15 mouse cellular contexts compared by ENCODE assay signal in the genomic region with DNA sequence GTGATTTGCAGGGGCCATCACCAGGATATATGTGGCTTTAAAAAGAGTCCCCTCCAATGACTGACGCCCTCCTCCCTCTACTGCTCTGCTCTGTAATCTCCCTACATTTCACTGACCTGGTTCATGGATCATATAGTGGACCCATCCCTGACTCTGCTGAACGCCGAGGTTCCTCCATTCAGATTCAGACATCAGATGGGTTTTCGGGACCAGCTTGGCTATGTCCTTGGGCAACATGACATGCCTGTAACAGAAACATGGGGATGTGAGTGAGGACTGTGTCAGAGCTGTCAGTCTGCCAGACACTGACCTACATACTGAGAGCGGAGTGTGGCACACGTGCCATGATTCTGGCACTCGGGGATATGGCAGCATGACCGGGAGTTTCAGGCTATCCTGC. TPM values are rescaled to one million over a fixed set of nuclear protein-coding genes. Genes with fewer than 3 reads are reported as not detected.
DNase-seq lines count a peak whose midpoint lies in the region; ATAC-seq and TF ChIP-seq lines count a peak whose summit lies in the region.
"Had no signal": no experiment of that assay in that cellular context is flagged by ENCODE, and none has a peak within 500 bp of the region (broad histone marks: within the 10 kb centered on the region; RNA-seq: fewer than 3 reads in every experiment).

No protein-coding gene starts in this region.

- peaks cover 33% of the 10 kb centered on the region for H3K4me1 ChIP-seq in heart, embryonic 13.5 days
- peaks cover 24% of the 10 kb centered on the region for H3K4me1 ChIP-seq in midbrain, embryonic 11.5 days (ENCODE audit: control insufficient read depth, insufficient read depth, low read length)
- H3K4me1 ChIP-seq in midbrain, postnatal 0 days (ENCODE audit: insufficient read depth, low read length) = peaks cover under 1% of the 10 kb centered on the region; the same call in 1 of the 2 replicates
- 0 out of 2 replicates have a peak, but pooled peaks cover 4% of the 10 kb centered on the region for H3K4me1 ChIP-seq in embryonic fibroblast, embryonic 13.5 days (ENCODE audit: control insufficient read depth, insufficient read depth, low read length)
- peaks cover 43% of the 10 kb centered on the region for H3K4me1 ChIP-seq in liver, embryonic 15.5 days (replicated peaks)

- no peak overlapping the region for H3K27ac ChIP-seq in heart, embryonic 13.5 days (replicated peaks)
- no peak overlapping the region for H3K27ac ChIP-seq in midbrain, embryonic 11.5 days (ENCODE audit: low read depth, low read length)
- no peak overlapping the region for H3K27ac ChIP-seq in midbrain, postnatal 0 days (ENCODE audit: low read depth, low read length)
- H3K27ac ChIP-seq in embryonic fibroblast, embryonic 13.5 days (ENCODE audit: insufficient read depth, low read length) = no peak overlapping the region
- no peak overlapping the region for H3K27ac ChIP-seq in liver, embryonic 15.5 days (replicated peaks)
- H3K27ac ChIP-seq: hindbrain, postnatal 0 days had no signal

- intact Hi-C loops in heart, postnatal 36 days (cut with DNase I) = no loop called here
- intact Hi-C loops in left cerebral cortex, postnatal 4 days (cut with DNase I) = no loop called here

- no peak for TF ChIP-seq POLR2A in embryonic fibroblast, embryonic 13.5 days (IDR thresholded peaks at IDR 0.05; ENCODE audit: low read depth, low read length)

- WGBS in heart, embryonic 13.5 days = 91% methylated on average over 8 of the region's 8 CpGs
- 95% methylated on average over 8 of the region's 8 CpGs for WGBS in midbrain, embryonic 11.5 days
- 96% methylated on average over 8 of the region's 8 CpGs for WGBS in midbrain, postnatal 0 days
- WGBS in liver, embryonic 15.5 days (ENCODE audit: insufficient replicate concordance) = 90% methylated on average over 8 of the region's 8 CpGs

- H3K4me3 ChIP-seq in heart, embryonic 13.5 days = no peak overlapping the region
- no peak overlapping the region for H3K4me3 ChIP-seq in midbrain, embryonic 11.5 days (ENCODE audit: low read depth, low read length)
- H3K4me3 ChIP-seq in midbrain, postnatal 0 days (ENCODE audit: low read depth, low read length) = no peak overlapping the region
- 0 out of 2 replicates have a peak overlapping the region, but pooled peaks have one; percentile 29 for H3K4me3 ChIP-seq in embryonic fibroblast, embryonic 13.5 days (ENCODE audit: insufficient read depth, low read length)
- H3K4me3 ChIP-seq in liver, embryonic 15.5 days (replicated peaks) = peak overlapping the region; percentile 85; the same call in 1 of the 2 replicates

- no peaks in the 10 kb centered on the region for H3K27me3 ChIP-seq in heart, embryonic 13.5 days (replicated peaks)
- H3K27me3 ChIP-seq in midbrain, embryonic 11.5 days (ENCODE audit: control insufficient read depth, insufficient read depth, low read length) = no peaks in the 10 kb centered on the region
- H3K27me3 ChIP-seq in midbrain, postnatal 0 days (ENCODE audit: insufficient read depth, low read length) = no peaks in the 10 kb centered on the region
- no peaks in the 10 kb centered on the region for H3K27me3 ChIP-seq in liver, embryonic 15.5 days

- no peak for TF ChIP-seq CTCF in midbrain, postnatal 0 days (IDR thresholded peaks at IDR 0.05)
- no peak for TF ChIP-seq CTCF in embryonic fibroblast, embryonic 13.5 days (IDR thresholded peaks at IDR 0.05; ENCODE audit: borderline replicate concordance, insufficient read depth, low read length)

- DNase-seq in heart, postnatal 36 days = no peak
- DNase-seq in midbrain, embryonic 11.5 days (ENCODE audit: low spot score, missing footprints) = peak; percentile 31
- DNase-seq in midbrain, postnatal 0 days (ENCODE audit: low spot score) = no peak
- no peak for DNase-seq in left cerebral cortex, postnatal 4 days
- DNase-seq: cerebellum, adult 2 months; gastrocnemius, postnatal 10 days; kidney, adult 2 months; right cerebral cortex, postnatal 25 days; thymus, adult 2 months had no signal

- 0 out of 2 replicates have a peak overlapping the region, but pooled peaks have one; percentile 0 for H3K9ac ChIP-seq in heart, embryonic 13.5 days
- no peak overlapping the region for H3K9ac ChIP-seq in midbrain, embryonic 11.5 days (ENCODE audit: low read length)
- H3K9ac ChIP-seq in midbrain, postnatal 0 days (replicated peaks; ENCODE audit: low read length, poor library complexity, severe bottlenecking) = no peak overlapping the region
- no peak overlapping the region for H3K9ac ChIP-seq in liver, embryonic 15.5 days

- no peak for ATAC-seq in heart, embryonic 13.5 days (ENCODE audit: extremely low read depth, insufficient number of reproducible peaks, low FRiP score, low TSS enrichment)
- ATAC-seq in midbrain, embryonic 11.5 days (ENCODE audit: low FRiP score) = no peak
- ATAC-seq in midbrain, postnatal 0 days (ENCODE audit: low FRiP score) = no peak
- ATAC-seq in liver, embryonic 15.5 days (ENCODE audit: insufficient read depth) = no peak
- ATAC-seq: hindbrain, postnatal 0 days had no signal

- peak overlapping the region; percentile 84; the same call in 1 of the 2 replicates for H3K4me2 ChIP-seq in heart, embryonic 13.5 days
- no peak overlapping the region for H3K4me2 ChIP-seq in midbrain, embryonic 11.5 days
- H3K4me2 ChIP-seq in midbrain, postnatal 0 days (ENCODE audit: low read depth, low read length, poor library complexity, severe bottlenecking) = no peak overlapping the region
- H3K4me2 ChIP-seq in liver, embryonic 15.5 days = peak overlapping the region; percentile 95

- no peaks in the 10 kb centered on the region for H3K9me3 ChIP-seq in heart, embryonic 13.5 days
- H3K9me3 ChIP-seq in midbrain, embryonic 11.5 days (ENCODE audit: control insufficient read depth, low read length) = no peaks in the 10 kb centered on the region
- H3K9me3 ChIP-seq in midbrain, postnatal 0 days (ENCODE audit: low read length) = no peaks in the 10 kb centered on the region
- no peaks in the 10 kb centered on the region for H3K9me3 ChIP-seq in liver, embryonic 15.5 days (replicated peaks)

- H3K36me3 ChIP-seq in heart, embryonic 13.5 days = peaks cover 36% of the 10 kb centered on the region
- H3K36me3 ChIP-seq in midbrain, embryonic 11.5 days (ENCODE audit: control insufficient read depth, insufficient read depth, low read length) = peaks cover 16% of the 10 kb centered on the region; the same call in 1 of the 2 replicates
- no peaks in the 10 kb centered on the region; the same call in 1 of the 2 replicates for H3K36me3 ChIP-seq in midbrain, postnatal 0 days (ENCODE audit: insufficient read depth, low read length)
- peaks cover 42% of the 10 kb centered on the region for H3K36me3 ChIP-seq in liver, embryonic 15.5 days (replicated peaks)

RNA-seq across cellular contexts. Expression of a gene that starts 2.0 kb away (rescaled TPM):
- 339 and 400 TPM in 2 replicates for polyA plus RNA-seq in heart, embryonic 13.5 days (2015; fragmentation: Nextera tagmentation; extraction: Ambion mirVana)
- 1 to 10 TPM; 5.1 to 5.4 TPM for total RNA-seq in heart, postnatal 36 days (2021)
- polyA plus RNA-seq in midbrain, embryonic 11.5 days (2014; fragmentation: Nextera tagmentation; extraction: Ambion mirVana) = 420 and 441 TPM in 2 replicates
- total RNA-seq in midbrain, postnatal 0 days (2014; rRNA removed) = 22.4 and 29.2 TPM in 2 replicates
- 68.6 and 69.6 TPM in 2 replicates for polyA plus RNA-seq in midbrain, postnatal 0 days (2015; fragmentation: Nextera tagmentation; extraction: Ambion mirVana)
- 142 and 174 TPM in 2 replicates for polyA plus RNA-seq in embryonic fibroblast, embryonic 13.5 days (2011; ENCODE audit: insufficient read length, low read depth, missing spikeins)
- 210 and 229 TPM in 2 replicates for polyA plus RNA-seq in liver, embryonic 15.5 days (2015; fragmentation: Nextera tagmentation; extraction: Ambion mirVana)
- total RNA-seq in left cerebral cortex, postnatal 4 days (2021) = 10 to 100 TPM; 19.6 to 22.3 TPM

RNA-seq across cellular contexts. Expression of a gene that starts 2.1 kb away (rescaled TPM):
- 63.4 and 66.1 TPM in 2 replicates for polyA plus RNA-seq in heart, embryonic 13.5 days (2015; fragmentation: Nextera tagmentation; extraction: Ambion mirVana)
- 10 to 100 TPM; 34.1 to 36.6 TPM for total RNA-seq in heart, postnatal 36 days (2021)
- 23.4 and 26.2 TPM in 2 replicates for polyA plus RNA-seq in midbrain, embryonic 11.5 days (2014; fragmentation: Nextera tagmentation; extraction: Ambion mirVana)
- total RNA-seq in midbrain, postnatal 0 days (2014; rRNA removed) = 21.7 and 24.9 TPM in 2 replicates
- polyA plus RNA-seq in midbrain, postnatal 0 days (2015; fragmentation: Nextera tagmentation; extraction: Ambion mirVana) = 11.0 and 12.7 TPM in 2 replicates
- 224 and 227 TPM in 2 replicates for polyA plus RNA-seq in embryonic fibroblast, embryonic 13.5 days (2011; ENCODE audit: insufficient read length, low read depth, missing spikeins)
- polyA plus RNA-seq in liver, embryonic 15.5 days (2015; fragmentation: Nextera tagmentation; extraction: Ambion mirVana) = 44.8 and 50.6 TPM in 2 replicates
- 10 to 100 TPM; 13.8 to 14.5 TPM for total RNA-seq in left cerebral cortex, postnatal 4 days (2021)

RNA-seq across cellular contexts. Expression of a gene that starts 4.5 kb away (rescaled TPM):
- 30.3 and 32.0 TPM in 2 replicates for polyA plus RNA-seq in heart, embryonic 13.5 days (2015; fragmentation: Nextera tagmentation; extraction: Ambion mirVana)
- 10 to 100 TPM; 44.0 to 55.1 TPM for total RNA-seq in heart, postnatal 36 days (2021)
- polyA plus RNA-seq in midbrain, embryonic 11.5 days (2014; fragmentation: Nextera tagmentation; extraction: Ambion mirVana) = 25.0 and 25.4 TPM in 2 replicates
- total RNA-seq in midbrain, postnatal 0 days (2014; rRNA removed) = 32.0 and 34.1 TPM in 2 replicates
- 26.0 and 29.3 TPM in 2 replicates for polyA plus RNA-seq in midbrain, postnatal 0 days (2015; fragmentation: Nextera tagmentation; extraction: Ambion mirVana)
- polyA plus RNA-seq in embryonic fibroblast, embryonic 13.5 days (2011; ENCODE audit: insufficient read length, low read depth, missing spikeins) = 10.9 and 11.2 TPM in 2 replicates
- 14.3 and 16.4 TPM in 2 replicates for polyA plus RNA-seq in liver, embryonic 15.5 days (2015; fragmentation: Nextera tagmentation; extraction: Ambion mirVana)
- total RNA-seq in left cerebral cortex, postnatal 4 days (2021) = 10 to 100 TPM; 27.6 to 28.3 TPM

RNA-seq across cellular contexts. Expression of a gene that starts 13.6 kb away (rescaled TPM):
- polyA plus RNA-seq in heart, embryonic 13.5 days (2015; fragmentation: Nextera tagmentation; extraction: Ambion mirVana) = 0.75 TPM in 1 of 2 replicates, not detected in the other
- total RNA-seq in heart, postnatal 36 days (2021) = under 1 TPM; 0.24 to 0.72 TPM
- polyA plus RNA-seq in midbrain, embryonic 11.5 days (2014; fragmentation: Nextera tagmentation; extraction: Ambion mirVana) = 0.52 TPM in 1 of 2 replicates, not detected in the other
- total RNA-seq in midbrain, postnatal 0 days (2014; rRNA removed) = 1.8 and 2.3 TPM in 2 replicates
- 0.27 TPM in 1 of 2 replicates, not detected in the other for polyA plus RNA-seq in midbrain, postnatal 0 days (2015; fragmentation: Nextera tagmentation; extraction: Ambion mirVana)
- not detected in 2 replicates for polyA plus RNA-seq in embryonic fibroblast, embryonic 13.5 days (2011; ENCODE audit: insufficient read length, low read depth, missing spikeins)
- polyA plus RNA-seq in liver, embryonic 15.5 days (2015; fragmentation: Nextera tagmentation; extraction: Ambion mirVana) = not detected in 2 replicates
- 1 to 10 TPM in 1 of 2 experiments, under 1 TPM in 1; 0.54 to 4.5 TPM for total RNA-seq in left cerebral cortex, postnatal 4 days (2021)
- total RNA-seq: hindbrain, postnatal 0 days had no signal
- polyA plus RNA-seq: heart, embryonic 16.5 days; hindbrain, postnatal 0 days; kidney, adult 2 months; liver, embryonic 16.5 days had no signal

RNA-seq across cellular contexts. Expression of a gene that starts 13.9 kb away (rescaled TPM):
- 24.3 and 24.8 TPM in 2 replicates for polyA plus RNA-seq in heart, embryonic 13.5 days (2015; fragmentation: Nextera tagmentation; extraction: Ambion mirVana)
- 10 to 100 TPM; 13.8 to 16.6 TPM for total RNA-seq in heart, postnatal 36 days (2021)
- 47.2 and 52.5 TPM in 2 replicates for polyA plus RNA-seq in midbrain, embryonic 11.5 days (2014; fragmentation: Nextera tagmentation; extraction: Ambion mirVana)
- 77.8 and 91.3 TPM in 2 replicates for total RNA-seq in midbrain, postnatal 0 days (2014; rRNA removed)
- 38.5 and 40.4 TPM in 2 replicates for polyA plus RNA-seq in midbrain, postnatal 0 days (2015; fragmentation: Nextera tagmentation; extraction: Ambion mirVana)
- polyA plus RNA-seq in embryonic fibroblast, embryonic 13.5 days (2011; ENCODE audit: insufficient read length, low read depth, missing spikeins) = 42.4 and 45.2 TPM in 2 replicates
- polyA plus RNA-seq in liver, embryonic 15.5 days (2015; fragmentation: Nextera tagmentation; extraction: Ambion mirVana) = 10.1 and 10.6 TPM in 2 replicates
- total RNA-seq in left cerebral cortex, postnatal 4 days (2021) = 10 to 100 TPM; 53.3 to 60.2 TPM

Comparison
In these comparisons a context has a peak if more than half of its experiments do, and no peak if none do; other contexts are left out.
1. H3K4me2 ChIP-seq: peak in heart, embryonic 13.5 days (single experiment) and liver, embryonic 15.5 days (single experiment); none in midbrain, embryonic 11.5 days (single experiment) and midbrain, postnatal 0 days (single experiment).
2. H3K4me3 ChIP-seq: peak in embryonic fibroblast, embryonic 13.5 days (single experiment) and liver, embryonic 15.5 days (single experiment); none in heart, embryonic 13.5 days (single experiment), midbrain, embryonic 11.5 days (single experiment) and midbrain, postnatal 0 days (single experiment).